Mouse (Mus musculus): ENCODE measurements at regions not wholly inside any gene's neighbourhood (a gene's known extent, or its start where the extent isn't known, plus 50 kb on each side); places are given as distances from the start of the nearest gene placed in this dataset.

- Histone ChIP-seq H3K4me3 (ENCODE audit: low read depth, low read length) (no peak overlapping the region), H3K27ac (ENCODE audit: low read depth, low read length) (no peak overlapping the region), H3K9ac (ENCODE audit: low read depth, low read length) (no peak overlapping the region), H3K9me3 (ENCODE audit: control insufficient read depth, low read length) (no peaks in the 10 kb centered on the region), H3K27me3 (replicated peaks; ENCODE audit: control insufficient read depth, insufficient read depth, low read length) (peaks cover 7% of the 10 kb centered on the region; the same call in 1 of the 2 replicates), H3K36me3 (ENCODE audit: control insufficient read depth, insufficient read depth, low read length) (no peaks in the 10 kb centered on the region), H3K4me1 (replicated peaks; ENCODE audit: control insufficient read depth, insufficient read depth, low read length) (peaks cover 5% of the 10 kb centered on the region), H3K4me2 (no peak overlapping the region)
- no peak for ATAC-seq (replicated peaks; ENCODE audit: low FRiP score)
- no peak for DNase-seq (ENCODE audit: low spot score)
- 87% methylated on average over 6 of the region's 6 CpGs for WGBS
Observed at GRCm38 (mm10) chr12:54309219-54309618, 105.6 kb upstream of the Egln3 start.

GRCm38 (mm10) chr12:54305135-54305630 lies 101.5 kb upstream of the Egln3 start:
- ATAC-seq (replicated peaks; ENCODE audit: low FRiP score) (no peak), DNase-seq (ENCODE audit: low spot score) (no peak)
- no peak overlapping the region for H3K4me3 ChIP-seq (ENCODE audit: low read depth, low read length)
- H3K9me3 ChIP-seq (ENCODE audit: control insufficient read depth, low read length), result no peaks in the 10 kb centered on the region
- H3K36me3 ChIP-seq (ENCODE audit: control insufficient read depth, insufficient read depth, low read length), result no peaks in the 10 kb centered on the region
- no peaks in the 10 kb centered on the region for H3K27me3 ChIP-seq (replicated peaks; ENCODE audit: control insufficient read depth, insufficient read depth, low read length)
- H3K4me1 ChIP-seq (replicated peaks; ENCODE audit: control insufficient read depth, insufficient read depth, low read length), result no peaks in the 10 kb centered on the region
- no peak overlapping the region for H3K27ac ChIP-seq (ENCODE audit: low read depth, low read length)
- H3K4me2 ChIP-seq, result no peak overlapping the region
- 85% methylated on average over 9 of the region's 9 CpGs for WGBS
- no peak overlapping the region for H3K9ac ChIP-seq (ENCODE audit: low read depth, low read length)

- no peaks in the 10 kb centered on the region for H3K36me3 ChIP-seq (ENCODE audit: control insufficient read depth, insufficient read depth, low read length)
- H3K9ac ChIP-seq (ENCODE audit: low read depth, low read length), result no peak overlapping the region
- no peak overlapping the region for H3K4me3 ChIP-seq (ENCODE audit: low read depth, low read length)
- no peak overlapping the region for H3K27ac ChIP-seq (ENCODE audit: low read depth, low read length)
- DNase-seq (ENCODE audit: low spot score), result no peak
- no peaks in the 10 kb centered on the region for H3K4me1 ChIP-seq (replicated peaks; ENCODE audit: control insufficient read depth, insufficient read depth, low read length)
- no peak for ATAC-seq (replicated peaks; ENCODE audit: low FRiP score)
- no peaks in the 10 kb centered on the region for H3K27me3 ChIP-seq (replicated peaks; ENCODE audit: control insufficient read depth, insufficient read depth, low read length)
- WGBS, result 81% methylated on average over 8 of the region's 8 CpGs
- no peak overlapping the region for H3K4me2 ChIP-seq
- H3K9me3 ChIP-seq (ENCODE audit: control insufficient read depth, low read length), result no peaks in the 10 kb centered on the region
Observed at GRCm38 (mm10) chr12:54303746-54304145, 100.1 kb upstream of the Egln3 start.

GRCm38 (mm10) chr12:54299506-54299905 lies 95.8 kb upstream of the Egln3 start:
- H3K27ac ChIP-seq (ENCODE audit: low read depth, low read length), result no peak overlapping the region
- no peak overlapping the region for H3K4me2 ChIP-seq
- DNase-seq (ENCODE audit: low spot score), result no peak
- no peaks in the 10 kb centered on the region for H3K4me1 ChIP-seq (replicated peaks; ENCODE audit: control insufficient read depth, insufficient read depth, low read length)
- no peaks in the 10 kb centered on the region for H3K9me3 ChIP-seq (ENCODE audit: control insufficient read depth, low read length)
- no peak overlapping the region for H3K9ac ChIP-seq (ENCODE audit: low read depth, low read length)
- no peak overlapping the region for H3K4me3 ChIP-seq (ENCODE audit: low read depth, low read length)
- no peaks in the 10 kb centered on the region for H3K27me3 ChIP-seq (replicated peaks; ENCODE audit: control insufficient read depth, insufficient read depth, low read length)
- H3K36me3 ChIP-seq (ENCODE audit: control insufficient read depth, insufficient read depth, low read length), result no peaks in the 10 kb centered on the region
- no peak for ATAC-seq (replicated peaks; ENCODE audit: low FRiP score)
- WGBS, result 65% methylated on average over 5 of the region's 5 CpGs

GRCm38 (mm10) chr12:54293248-54293647 lies 89.6 kb upstream of the Egln3 start:
- Histone ChIP-seq H3K4me3 (ENCODE audit: low read depth, low read length) (no peak overlapping the region), H3K27me3 (replicated peaks; ENCODE audit: control insufficient read depth, insufficient read depth, low read length) (no peaks in the 10 kb centered on the region), H3K36me3 (ENCODE audit: control insufficient read depth, insufficient read depth, low read length) (no peaks in the 10 kb centered on the region), H3K27ac (ENCODE audit: low read depth, low read length) (no peak overlapping the region), H3K4me2 (no peak overlapping the region), H3K9ac (ENCODE audit: low read depth, low read length) (no peak overlapping the region), H3K9me3 (ENCODE audit: control insufficient read depth, low read length) (no peaks in the 10 kb centered on the region), H3K4me1 (replicated peaks; ENCODE audit: control insufficient read depth, insufficient read depth, low read length) (no peaks in the 10 kb centered on the region)
- no peak for ATAC-seq (replicated peaks; ENCODE audit: low FRiP score)
- 33% methylated on average over 2 of the region's 2 CpGs for WGBS
- DNase-seq (ENCODE audit: low spot score), result no peak

GRCm38 (mm10) chr12:54290311-54290710 lies 86.7 kb upstream of the Egln3 start:
- DNase-seq (ENCODE audit: low spot score), result no peak
- H3K4me3 ChIP-seq (ENCODE audit: low read depth, low read length), result no peak overlapping the region
- 78% methylated on average over 2 of the region's 2 CpGs for WGBS

GRCm38 (mm10) chr12:54288747-54289146 lies 85.1 kb upstream of the Egln3 start:
- no peak overlapping the region for H3K4me2 ChIP-seq
- DNase-seq (ENCODE audit: low spot score) (no peak), ATAC-seq (replicated peaks; ENCODE audit: low FRiP score) (no peak)
- no peak overlapping the region for H3K27ac ChIP-seq (ENCODE audit: low read depth, low read length)
- 81% methylated on average over 4 of the region's 4 CpGs for WGBS
- no peak overlapping the region for H3K9ac ChIP-seq (ENCODE audit: low read depth, low read length)
- H3K36me3 ChIP-seq (ENCODE audit: control insufficient read depth, insufficient read depth, low read length), result no peaks in the 10 kb centered on the region
- H3K27me3 ChIP-seq (replicated peaks; ENCODE audit: control insufficient read depth, insufficient read depth, low read length), result no peaks in the 10 kb centered on the region
- H3K4me1 ChIP-seq (replicated peaks; ENCODE audit: control insufficient read depth, insufficient read depth, low read length), result no peaks in the 10 kb centered on the region
- H3K9me3 ChIP-seq (ENCODE audit: control insufficient read depth, low read length), result no peaks in the 10 kb centered on the region
- H3K4me3 ChIP-seq (ENCODE audit: low read depth, low read length), result no peak overlapping the region

More at GRCm38 (mm10) chr12:54290311-54290710, 86.7 kb upstream of the Egln3 start:
- no peak overlapping the region for H3K9ac ChIP-seq (ENCODE audit: low read depth, low read length)
- no peaks in the 10 kb centered on the region for H3K4me1 ChIP-seq (replicated peaks; ENCODE audit: control insufficient read depth, insufficient read depth, low read length)
- H3K36me3 ChIP-seq (ENCODE audit: control insufficient read depth, insufficient read depth, low read length), result no peaks in the 10 kb centered on the region
- no peak overlapping the region for H3K27ac ChIP-seq (ENCODE audit: low read depth, low read length)
- no peak for ATAC-seq (replicated peaks; ENCODE audit: low FRiP score)
- H3K9me3 ChIP-seq (ENCODE audit: control insufficient read depth, low read length), result no peaks in the 10 kb centered on the region
- H3K27me3 ChIP-seq (replicated peaks; ENCODE audit: control insufficient read depth, insufficient read depth, low read length), result no peaks in the 10 kb centered on the region
- no peak overlapping the region for H3K4me2 ChIP-seq

GRCm38 (mm10) chr12:54288041-54288502 lies 84.4 kb upstream of the Egln3 start:
- H3K4me3 ChIP-seq (ENCODE audit: low read depth, low read length), result no peak overlapping the region
- H3K36me3 ChIP-seq (ENCODE audit: control insufficient read depth, insufficient read depth, low read length), result no peaks in the 10 kb centered on the region
- DNase-seq (ENCODE audit: low spot score) (no peak), ATAC-seq (replicated peaks; ENCODE audit: low FRiP score) (no peak)
- H3K4me1 ChIP-seq (replicated peaks; ENCODE audit: control insufficient read depth, insufficient read depth, low read length), result no peaks in the 10 kb centered on the region
- WGBS, result 79% methylated on average over 6 of the region's 6 CpGs
- no peaks in the 10 kb centered on the region for H3K27me3 ChIP-seq (replicated peaks; ENCODE audit: control insufficient read depth, insufficient read depth, low read length)
- no peak overlapping the region for H3K9ac ChIP-seq (ENCODE audit: low read depth, low read length)
- no peak overlapping the region for H3K4me2 ChIP-seq
- no peak overlapping the region for H3K27ac ChIP-seq (ENCODE audit: low read depth, low read length)
- no peaks in the 10 kb centered on the region for H3K9me3 ChIP-seq (ENCODE audit: control insufficient read depth, low read length)

GRCm38 (mm10) chr12:54286911-54287819 lies 83.5 kb upstream of the Egln3 start:
- no peak for DNase-seq (ENCODE audit: low spot score)
- H3K27ac ChIP-seq (ENCODE audit: low read depth, low read length), result no peak overlapping the region
- WGBS, result 75% methylated on average over 16 of the region's 16 CpGs
- no peak overlapping the region for H3K4me2 ChIP-seq
- H3K4me3 ChIP-seq (ENCODE audit: low read depth, low read length), result no peak overlapping the region
- no peak for ATAC-seq (replicated peaks; ENCODE audit: low FRiP score)
- H3K4me1 ChIP-seq (replicated peaks; ENCODE audit: control insufficient read depth, insufficient read depth, low read length), result no peaks in the 10 kb centered on the region
- H3K36me3 ChIP-seq (ENCODE audit: control insufficient read depth, insufficient read depth, low read length), result no peaks in the 10 kb centered on the region
- H3K27me3 ChIP-seq (replicated peaks; ENCODE audit: control insufficient read depth, insufficient read depth, low read length), result no peaks in the 10 kb centered on the region
- no peak overlapping the region for H3K9ac ChIP-seq (ENCODE audit: low read depth, low read length)
- H3K9me3 ChIP-seq (ENCODE audit: control insufficient read depth, low read length), result no peaks in the 10 kb centered on the region
